Mouse (Mus musculus) left cerebral cortex, adult 11 months (tissue): Measurements from ENCODE around the gene Cpne1.
"Not testable (repeated sequence)": the region's sequence is repeated elsewhere in the genome, so short reads cannot be mapped to it uniquely, and the experiment has no call there.

ENCODE experiments used
- DNase-seq: peaks from one replicate; pipeline ENCODE4 v3.0.0; 2022; ENCODE audit warnings: low spot score

The Cpne1 gene

DNA sequence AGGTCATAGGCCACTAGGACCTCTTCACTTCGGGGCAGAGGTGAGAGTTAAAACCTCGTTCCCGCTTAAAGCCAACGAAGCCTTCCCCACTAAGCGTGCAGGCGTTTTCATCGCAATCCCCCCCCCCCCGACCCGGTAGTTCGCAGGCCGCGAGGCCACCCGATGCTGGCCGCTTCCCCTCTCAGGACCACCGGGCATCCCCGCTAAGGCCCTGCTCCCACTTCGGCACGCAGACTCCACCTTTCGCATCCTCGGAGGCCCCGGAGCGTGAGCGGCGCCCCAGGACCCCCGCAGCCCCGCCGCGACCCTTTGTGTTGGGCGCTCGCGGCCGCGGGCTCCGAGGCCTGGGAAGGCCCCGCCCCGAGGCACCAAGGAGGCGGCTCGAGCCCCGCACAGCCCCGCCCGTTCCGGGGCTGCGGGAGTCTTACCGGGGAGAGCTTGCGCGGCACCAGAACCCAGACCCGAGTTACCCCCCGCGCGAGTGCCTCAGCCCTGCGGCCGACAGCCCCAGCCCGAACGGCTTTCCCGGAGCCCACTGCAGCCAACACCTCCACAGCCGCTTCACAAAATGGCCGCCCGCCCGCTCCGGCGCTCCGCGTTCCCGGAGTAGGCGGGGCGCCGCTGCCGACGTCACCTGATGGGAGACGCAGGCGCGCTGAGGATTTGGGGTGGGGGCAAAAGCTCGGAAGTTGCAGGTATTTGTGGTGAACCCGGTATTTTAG lies at the start of gene Cpne1, which contains the start of gene Rbm12:
Gene Cpne1 (minus strand): TSS at position 608 of the 722 bp plus-strand sequence.
Gene Rbm12 (minus strand): TSS at position 621 of the 722 bp plus-strand sequence.
- peak; percentile 74 for DNase-seq

DNA sequence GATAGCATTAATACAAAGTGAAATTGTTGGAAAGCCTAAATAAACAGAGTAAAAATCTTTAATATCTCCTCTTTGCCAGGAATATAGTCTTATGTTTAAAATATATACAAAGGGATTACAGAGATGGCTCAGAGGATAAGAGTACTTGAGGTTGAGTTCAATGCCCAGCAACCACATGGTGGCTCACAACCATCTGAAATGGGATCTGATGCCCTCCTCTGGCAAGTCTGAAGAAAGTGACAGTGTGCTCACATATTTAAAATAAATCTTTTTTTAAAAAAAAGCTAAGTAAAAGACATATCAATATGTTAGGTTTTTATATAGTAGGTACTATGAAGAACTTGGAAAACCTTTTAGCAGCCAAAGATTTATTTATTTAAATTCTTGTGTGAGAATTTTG lies 39.8 kb upstream of the Cpne1 start:
- no peak for DNase-seq

DNA sequence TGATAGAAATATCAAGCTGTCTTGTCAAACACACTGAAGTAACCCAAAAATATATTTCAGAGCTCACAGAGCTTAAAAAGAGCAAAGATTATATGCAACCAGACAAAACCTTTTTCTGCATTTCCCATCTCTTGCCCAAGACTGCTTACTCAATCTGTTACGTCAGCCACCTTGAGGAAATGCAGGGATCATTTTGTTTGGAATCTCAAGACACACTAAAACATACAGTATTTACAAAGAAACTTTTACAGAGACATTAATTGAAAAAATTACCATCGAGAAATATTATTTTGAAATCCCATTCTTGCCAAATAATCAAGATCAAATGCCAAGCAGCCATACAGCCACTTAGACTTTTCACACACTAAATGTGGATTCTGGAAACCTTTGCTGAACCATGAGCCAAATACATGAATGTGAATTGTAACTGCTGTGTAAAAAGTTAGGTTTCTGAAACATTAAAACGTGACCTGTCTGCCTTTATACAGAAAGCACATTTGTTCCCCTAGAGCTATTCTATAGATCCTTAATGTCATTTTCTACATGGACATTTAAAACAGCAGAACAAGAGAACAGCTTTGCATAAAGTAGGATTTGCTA lies 35.7 kb upstream of the Cpne1 start:
- no peak for DNase-seq

DNA sequence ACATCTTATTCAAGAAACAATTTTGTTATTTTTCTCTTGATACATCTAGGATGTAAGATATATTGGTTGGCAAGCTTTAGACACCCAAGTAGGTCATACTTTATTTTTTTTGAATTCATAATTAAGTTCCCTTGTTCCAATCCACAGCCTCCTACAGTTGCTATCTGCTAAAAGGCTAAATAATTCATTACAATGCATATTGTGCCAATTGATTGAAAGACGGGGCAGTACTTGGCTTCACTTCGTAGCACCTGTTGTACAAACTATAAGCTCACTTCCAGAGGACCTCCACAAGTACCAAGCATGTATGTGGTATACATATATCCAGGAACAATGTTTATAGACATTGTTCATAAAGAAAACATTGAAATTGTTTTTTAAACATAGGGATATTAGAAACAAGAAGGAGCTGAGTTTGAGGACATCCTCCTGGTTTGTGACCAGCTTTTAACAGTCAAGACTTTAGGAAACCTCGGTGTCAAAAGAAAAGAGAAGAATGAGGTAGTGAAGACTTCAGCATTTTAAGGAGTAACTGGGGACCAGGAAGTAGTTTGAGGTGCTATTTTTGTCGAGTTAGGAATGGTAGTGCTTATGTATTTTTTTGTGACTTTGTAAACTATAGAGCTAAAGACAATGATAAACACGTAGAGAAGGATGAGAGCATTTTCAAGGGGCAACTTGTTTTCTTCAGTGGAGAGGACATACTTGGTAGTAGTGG lies 34.7 kb upstream of the Cpne1 start:
- DNase-seq: no peak

DNA sequence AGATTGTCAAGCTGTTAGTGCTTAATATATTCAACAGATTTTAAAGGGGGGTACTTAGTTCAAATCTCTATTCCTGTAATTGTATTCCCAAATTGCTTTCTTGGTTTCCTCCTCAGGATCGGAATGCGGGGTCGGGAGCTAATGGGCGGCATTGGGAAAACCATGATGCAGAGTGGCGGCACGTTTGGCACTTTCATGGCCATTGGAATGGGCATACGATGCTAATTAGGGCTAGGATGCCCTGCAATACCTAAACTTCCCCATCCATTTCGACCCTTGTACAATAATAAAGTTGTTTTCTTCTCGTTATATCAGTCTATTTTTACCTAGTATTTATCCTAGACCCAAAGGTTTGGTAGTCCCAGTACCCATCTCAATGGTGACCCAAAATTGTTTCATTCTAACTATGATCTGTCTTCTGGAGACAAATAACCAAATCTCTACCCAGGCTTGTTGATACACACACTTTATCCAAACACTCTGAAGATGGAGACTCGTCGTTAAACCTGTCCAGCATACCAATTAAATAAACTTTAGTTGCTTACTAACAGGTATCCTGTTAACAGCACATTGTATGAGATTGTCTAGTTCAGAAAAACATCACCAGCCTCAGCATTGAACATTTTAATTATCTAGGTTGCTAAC lies 33.8 kb upstream of the Cpne1 start:
- no peak for DNase-seq

DNA sequence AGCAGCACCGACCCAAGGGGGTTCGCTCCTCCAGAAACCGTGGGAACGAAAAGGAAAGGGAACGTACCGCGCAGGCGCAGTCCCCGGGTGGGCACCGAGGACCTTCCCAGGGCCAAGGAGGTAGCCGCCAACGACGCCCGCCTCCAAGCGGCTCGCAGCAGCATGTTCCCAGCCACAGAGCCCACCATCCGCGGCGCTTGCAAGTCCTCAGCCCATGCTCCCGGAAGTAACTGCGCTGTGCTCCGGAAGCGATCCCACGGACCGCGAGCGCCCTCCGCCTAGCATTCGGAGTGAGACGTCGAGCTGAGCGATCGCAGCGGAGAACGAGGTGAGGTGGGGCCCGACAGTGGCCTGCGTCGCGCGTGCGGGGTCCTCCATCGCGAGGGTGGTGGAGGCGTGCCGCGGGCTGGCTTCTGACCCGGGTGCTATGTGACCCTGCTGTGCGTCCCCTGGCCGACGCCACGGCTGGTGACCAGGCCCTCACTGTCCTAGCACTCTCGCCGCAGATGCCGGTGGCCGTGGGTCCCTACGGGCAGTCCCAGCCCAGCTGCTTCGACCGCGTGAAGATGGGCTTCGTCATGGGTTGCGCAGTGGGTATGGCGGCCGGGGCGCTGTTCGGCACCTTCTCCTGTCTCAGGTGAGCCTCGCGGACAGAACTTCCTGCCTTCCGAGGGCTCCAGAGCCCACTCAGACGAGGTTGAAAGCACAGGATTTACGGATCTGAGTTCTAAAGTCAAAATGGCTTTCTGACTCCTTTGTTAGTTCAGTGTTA lies 32.4 kb upstream of the Cpne1 start, which contains the start of the genes Romo1 and Nfs1:
Gene Romo1 (plus strand): TSS at position 87 of the 772 bp plus-strand sequence.
Gene Nfs1 (minus strand): TSS at position 234 of the 772 bp plus-strand sequence.
- DNase-seq: peak; percentile 82

DNA sequence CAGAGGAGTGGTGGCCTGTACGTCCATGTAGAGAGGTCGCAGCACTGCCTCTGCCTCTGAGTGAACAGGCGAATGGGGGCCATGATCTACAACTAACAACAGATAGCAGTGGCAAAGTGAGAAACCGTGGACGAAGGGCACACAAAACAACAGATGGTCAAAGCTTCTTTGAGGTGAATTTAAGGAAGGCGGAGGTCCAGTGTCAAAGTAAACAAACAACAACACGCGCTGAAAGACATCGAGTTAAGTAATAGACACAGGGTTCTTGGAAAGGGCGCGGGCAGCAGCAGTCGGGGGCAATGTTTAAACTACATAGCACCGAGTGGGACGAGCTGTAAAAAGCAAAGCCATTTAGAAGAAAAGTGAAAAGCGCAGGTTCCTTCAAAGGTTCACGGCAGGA lies 31.6 kb upstream of the Cpne1 start:
- DNase-seq: no peak

- no peak for DNase-seq
Observed at GRCm38 (mm10) chr2:156142820-156143219, 31.1 kb upstream of the Cpne1 start.

DNA sequence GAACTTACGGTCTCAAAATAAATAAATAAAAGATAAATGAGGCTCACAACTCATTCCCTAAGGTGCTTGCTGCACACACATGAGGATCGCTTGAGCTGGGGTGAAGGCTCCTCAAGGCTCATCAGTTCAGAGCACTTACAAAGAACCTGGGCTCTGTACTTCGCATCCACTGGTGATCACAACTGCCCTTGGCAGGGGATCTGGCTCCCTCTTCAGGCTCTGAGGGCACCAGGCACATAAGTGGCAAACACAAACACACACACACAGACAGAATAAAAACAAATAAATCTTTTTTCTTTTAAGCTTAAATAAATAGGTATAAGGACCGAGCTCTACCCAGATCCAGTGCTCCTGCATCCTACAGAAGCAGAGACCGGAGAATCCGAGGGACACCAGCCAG lies 23.9 kb upstream of the Cpne1 start:
- DNase-seq: no peak

GRCm38 (mm10) chr2:156134161-156134560 lies 22.4 kb upstream of the Cpne1 start:
- DNase-seq: no peak

DNA sequence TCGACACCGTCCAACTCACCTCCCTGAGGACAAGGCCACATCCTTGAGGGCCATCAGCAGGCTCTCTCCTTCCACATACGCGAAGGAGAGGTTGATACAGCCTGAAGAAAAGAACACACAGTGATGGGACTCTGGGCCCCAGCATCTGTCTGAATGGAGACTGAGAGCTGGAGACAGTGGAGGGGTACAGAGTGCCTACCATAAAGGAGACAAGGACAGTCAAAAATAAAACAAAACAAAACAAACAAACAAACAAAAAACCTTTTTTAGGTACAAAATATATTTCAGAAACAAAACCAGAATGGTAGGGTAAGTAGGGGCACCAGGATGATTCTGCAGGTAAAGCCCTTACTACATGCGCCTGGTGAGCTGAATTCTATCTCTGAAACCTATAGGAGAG lies 15.2 kb upstream of the Cpne1 start, which contains the start of gene Gm28036:
Gene Gm28036 (minus strand): TSS at position 101 of the 400 bp plus-strand sequence.
- no peak for DNase-seq

- no peak for DNase-seq
Observed at GRCm38 (mm10) chr2:156123731-156124130, 12.0 kb upstream of the Cpne1 start.

GRCm38 (mm10) chr2:156119566-156119965 lies 7.8 kb upstream of the Cpne1 start:
- no peak for DNase-seq

GRCm38 (mm10) chr2:156112080-156112423 lies 287 bp upstream of the Cpne1 start:
- not testable (repeated sequence) for DNase-seq

DNA sequence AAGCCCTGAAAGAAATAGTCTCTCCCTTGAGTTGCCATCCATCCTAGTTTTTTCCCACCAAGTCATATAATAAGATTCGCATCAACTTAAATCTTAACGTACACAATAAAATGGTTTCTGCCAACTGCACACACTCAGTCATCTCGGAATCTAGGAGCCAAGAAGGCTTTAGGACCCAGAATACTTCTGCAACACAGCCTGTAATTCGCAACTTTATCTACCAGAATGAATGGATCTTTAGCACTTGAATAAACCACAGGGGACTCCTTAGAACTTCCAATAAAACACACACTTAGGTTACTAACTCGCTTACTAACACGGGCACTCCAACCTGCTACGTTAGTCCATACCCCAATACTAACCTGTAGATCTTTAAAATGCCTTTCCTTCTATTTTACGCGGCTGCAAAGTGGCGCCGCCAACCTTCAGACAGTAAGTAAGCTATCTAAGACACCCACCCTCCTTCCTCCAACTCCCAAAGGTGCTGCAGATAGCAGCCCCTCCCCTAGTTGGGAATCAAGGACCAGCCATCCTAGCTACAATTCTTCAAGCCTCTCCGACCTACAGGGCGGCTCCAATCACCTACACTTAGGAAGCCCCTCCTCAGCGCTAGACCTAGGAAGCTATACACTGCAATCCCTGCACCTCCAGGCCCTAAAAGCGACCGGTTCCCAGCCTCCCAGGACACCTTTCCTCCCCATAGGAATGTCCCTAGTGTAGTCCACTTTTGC lies 973 bp downstream of the Cpne1 start:
- peak; percentile 15 for DNase-seq

DNA sequence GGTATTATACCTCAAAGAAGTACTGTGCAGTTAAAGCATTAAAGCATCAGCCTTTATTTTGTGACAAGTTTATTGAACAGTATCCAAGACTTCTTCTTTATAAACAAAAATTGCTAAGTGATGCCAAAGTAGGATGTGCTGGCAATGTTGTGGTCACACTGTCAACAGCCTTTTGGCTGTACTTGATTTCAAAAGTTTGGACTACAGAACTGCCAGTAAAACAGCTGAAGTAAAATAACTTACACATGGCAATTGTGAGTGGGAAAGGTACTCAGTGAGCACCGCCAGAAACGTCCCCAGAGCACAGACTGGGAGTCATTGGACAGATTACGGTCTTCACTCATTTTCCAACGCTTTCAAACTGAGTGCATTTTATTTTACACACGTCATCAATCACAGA lies 19.8 kb downstream of the Cpne1 start:
- DNase-seq: no peak

- DNase-seq: no peak
Observed at GRCm38 (mm10) chr2:156089799-156090198, 22.0 kb downstream of the Cpne1 start.

GRCm38 (mm10) chr2:156087391-156088110 lies 24.2 kb downstream of the Cpne1 start:
- no peak for DNase-seq

- no peak for DNase-seq
Observed at GRCm38 (mm10) chr2:156084541-156084940, 27.2 kb downstream of the Cpne1 start.

GRCm38 (mm10) chr2:156080391-156080790 lies 31.4 kb downstream of the Cpne1 start:
- DNase-seq: no peak
